Mouse (Mus musculus) liver, embryonic 14.5 days (tissue): ENCODE measurements around the gene a. TPM values are rescaled to one million over a fixed set of nuclear protein-coding genes. Genes with fewer than 3 reads are reported as not detected.

Experiments
- ATAC-seq: fragments of 200-750 bp; cut with Nextera tagmentation; 2 replicates; pipeline ENCODE4 v1.8.0; 2017; ENCODE audit warnings: moderate number of reproducible peaks, mild to moderate bottlenecking, moderate library complexity; ENCODE audit not compliant: insufficient read depth
- DNase-seq, 3 experiments: peaks; one replicate each; pipeline ENCODE4 v3.0.0-alpha.2; 2012 to 2013; ENCODE audit warnings: low read depth in 3 of 3, low spot score in 3 of 3
- H3K27ac ChIP-seq: fragments of 300-500 bp; sonication (generic); 2 replicates; pipeline ENCODE4 v1.5.1; 2014; ENCODE audit warnings: moderate library complexity, mild to moderate bottlenecking, control low read depth, inconsistent platforms
- H3K27me3 ChIP-seq: fragments of 300-500 bp; sonication (generic); 2 replicates; pipeline ENCODE4 v1.6.1; 2014; ENCODE audit warnings: mild to moderate bottlenecking, low read length, moderate library complexity; ENCODE audit not compliant: control insufficient read depth, insufficient read depth
- H3K36me3 ChIP-seq: fragments of 300-500 bp; sonication (generic); replicated peaks from 2 replicates; pipeline ENCODE4 v1.6.1; 2014; ENCODE audit warnings: low read depth; ENCODE audit not compliant: control insufficient read depth, insufficient read depth
- H3K4me1 ChIP-seq, 2 experiments: fragments of 200-500 bp in 1 of 2; fragments of 300-500 bp in 1 of 2; sonication (generic) in 1 of 2; replicated peaks; 2 replicates each; pipeline ENCODE4 v1.6.1; 2012 to 2014; ENCODE audit warnings: antibody characterized with exemption in 1 of 2, inconsistent platforms in 1 of 2, low read length in 1 of 2; ENCODE audit not compliant: control insufficient read depth in 2 of 2, insufficient read depth in 2 of 2
- H3K4me2 ChIP-seq: fragments of 300-500 bp; sonication (generic); 2 replicates; pipeline ENCODE4 v1.6.1; 2014; ENCODE audit warnings: low read depth, mild to moderate bottlenecking, control low read depth, moderate library complexity
- H3K4me3 ChIP-seq, 2 experiments: fragments of 200-500 bp in 1 of 2; fragments of 300-500 bp in 1 of 2; sonication (generic) in 1 of 2; 2 replicates each; pipeline ENCODE4 v1.5.1; 2012 to 2014; ENCODE audit warnings: low read depth in 2 of 2, low read length in 2 of 2, mild to moderate bottlenecking in 2 of 2, control low read depth in 1 of 2, inconsistent platforms in 1 of 2, moderate library complexity in 1 of 2; ENCODE audit not compliant: insufficient read depth in 1 of 2
- H3K9ac ChIP-seq: fragments of 300-500 bp; sonication (generic); replicated peaks from 2 replicates; pipeline ENCODE4 v1.6.1; 2014; ENCODE audit warnings: mild to moderate bottlenecking, control low read depth, moderate library complexity
- H3K9me3 ChIP-seq: fragments of 300-500 bp; sonication (generic); 2 replicates; pipeline ENCODE4 v1.6.1; 2016; ENCODE audit warnings: low read length, mixed read lengths; ENCODE audit not compliant: control insufficient read depth
- CTCF ChIP-seq: IDR thresholded peaks from 2 replicates; pipeline ENCODE4 v1.5.1; 2016; ENCODE audit warnings: antibody characterized with exemption, low read depth, control low read depth
- EP300 ChIP-seq: IDR thresholded peaks from 2 replicates; pipeline ENCODE4 v1.6.1; 2016; ENCODE audit warnings: antibody characterized with exemption, low read depth
- WGBS: fragments of 180-500 bp; shearing (Covaris S2); extraction: QIAGEN DNeasy Blood & Tissue Kit; methylation state at CpG from one replicate; pipeline ENCODE4 v1.1.7; 2014; ENCODE audit not compliant: insufficient replicate concordance; 5-methylcytosine and 5-hydroxymethylcytosine counted together
- polyA plus RNA-seq, 2 experiments: library from polyadenylated mRNA; depleted of rRNA in 1 of 2; stranded (reverse) in 1 of 2; unstranded in 1 of 2; fragments of >200 nt; fragmentation: Nextera tagmentation in 1 of 2; extraction: Ambion mirVana in 1 of 2; gene quantifications; 2 replicates each; pipeline versions ENCODE4 v1.2.1 to v1.2.3; 2012 to 2014

Gene a
- polyA plus RNA-seq, 2 experiments, result 0.25 to 0.36 TPM

DNA sequence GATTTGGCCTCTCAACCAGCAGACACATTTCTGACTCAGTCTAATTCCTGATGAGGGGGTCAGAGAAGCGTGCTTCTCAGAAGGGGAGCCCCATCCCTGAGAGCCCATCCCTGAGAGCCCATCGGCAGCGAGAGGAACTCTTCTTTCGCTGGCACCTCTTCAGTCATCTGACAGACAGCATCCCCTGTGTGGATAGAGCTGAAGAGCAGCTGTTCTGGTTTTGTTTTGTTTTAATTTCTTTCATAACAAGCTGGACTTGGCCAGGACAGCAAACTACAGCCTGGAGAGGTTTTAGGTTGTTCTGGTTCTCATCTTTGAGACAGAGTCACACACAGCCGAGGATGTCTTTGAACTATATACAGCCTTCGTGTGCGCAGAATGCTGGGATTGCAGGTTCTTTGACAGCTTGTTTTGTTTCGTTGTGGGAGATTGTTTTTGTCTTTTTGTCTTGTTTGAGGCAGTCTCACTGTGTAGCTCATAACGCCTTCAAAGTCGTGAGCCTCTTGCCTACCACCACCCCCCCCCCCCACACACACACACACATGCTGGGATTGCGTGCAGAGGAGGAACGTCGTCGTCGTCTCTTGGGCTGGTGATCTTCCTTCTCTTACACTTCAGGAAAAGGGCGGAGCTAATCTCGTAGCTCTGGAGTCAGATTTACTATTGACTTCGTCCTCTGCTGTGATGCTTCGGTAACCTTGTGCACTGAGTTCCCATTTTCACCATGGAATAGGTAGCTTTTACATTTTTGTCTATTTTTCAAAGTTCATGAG lies 241.9 kb downstream of the a start:
- Histone ChIP-seq H3K36me3 (no peaks in the 10 kb centered on the region), H3K27me3 (no peaks in the 10 kb centered on the region; the same call in 1 of the 2 replicates), H3K9ac (no peak overlapping the region), H3K4me2 (no peak overlapping the region), H3K27ac (no peak overlapping the region), H3K4me1 (0 out of 4 replicates have a peak, but pooled peaks cover 0 to 2% of the 10 kb centered on the region in 2 experiments), H3K4me3 (no peak overlapping the region), H3K9me3 (no peaks in the 10 kb centered on the region)
- DNase-seq (no peak), ATAC-seq (no peak)
- no peak for TF ChIP-seq EP300
- TF ChIP-seq CTCF, result no peak
- 29% methylated on average over 19 of the region's 19 CpGs for WGBS

DNA sequence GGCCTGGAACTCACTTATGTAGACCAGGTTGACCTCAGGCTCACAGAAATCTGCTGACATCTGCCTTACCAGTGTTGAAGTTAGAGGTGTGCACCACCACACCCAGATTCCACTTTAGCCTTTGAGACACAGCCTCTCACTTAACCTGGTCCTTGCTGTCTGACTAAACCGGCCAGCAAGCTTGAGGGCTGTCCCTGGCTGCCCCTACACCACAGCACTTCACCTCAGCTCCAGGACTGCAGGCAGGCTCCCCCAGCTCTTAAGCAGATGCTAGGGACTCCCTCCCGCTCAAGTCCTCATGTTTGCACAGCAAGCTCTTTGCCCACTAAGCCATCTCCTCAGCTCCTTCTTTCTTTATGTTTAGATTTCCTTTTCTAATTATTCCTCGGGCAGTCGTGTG lies 248.8 kb downstream of the a start:
- Histone ChIP-seq H3K36me3 (no peaks in the 10 kb centered on the region), H3K9me3 (no peaks in the 10 kb centered on the region), H3K27me3 (no peaks in the 10 kb centered on the region), H3K9ac (no peak overlapping the region), H3K4me2 (no peak overlapping the region), H3K4me3 (no peak overlapping the region), H3K4me1 (no peaks in the 10 kb centered on the region), H3K27ac (no peak overlapping the region)
- ATAC-seq, result no peak
- 64% methylated on average over 4 of the region's 4 CpGs for WGBS
- DNase-seq, result no peak
- no peak for TF ChIP-seq CTCF
- TF ChIP-seq EP300, result no peak

DNA sequence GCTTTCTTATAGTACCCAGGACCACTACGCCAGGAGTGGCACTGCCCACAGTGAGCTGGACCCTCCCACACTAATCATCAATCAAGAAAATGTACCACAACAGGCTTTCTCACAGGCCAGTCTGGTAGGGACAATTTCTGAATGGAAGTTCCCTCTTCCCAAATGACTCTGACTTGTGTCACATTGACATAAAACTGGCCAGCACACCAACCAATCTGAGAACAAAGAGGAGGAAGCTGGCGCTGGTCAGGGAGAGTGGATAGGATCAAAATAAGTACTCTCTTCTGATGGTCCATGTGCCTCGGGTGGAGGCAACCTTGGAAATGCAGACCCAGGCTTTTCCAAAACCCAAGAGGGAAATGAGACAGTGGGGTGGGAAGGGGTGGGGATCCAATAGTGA lies 253.3 kb downstream of the a start:
- ATAC-seq, result no peak
- H3K9me3 ChIP-seq, result no peaks in the 10 kb centered on the region
- 58% methylated on average over 3 of the region's 3 CpGs for WGBS

DNA sequence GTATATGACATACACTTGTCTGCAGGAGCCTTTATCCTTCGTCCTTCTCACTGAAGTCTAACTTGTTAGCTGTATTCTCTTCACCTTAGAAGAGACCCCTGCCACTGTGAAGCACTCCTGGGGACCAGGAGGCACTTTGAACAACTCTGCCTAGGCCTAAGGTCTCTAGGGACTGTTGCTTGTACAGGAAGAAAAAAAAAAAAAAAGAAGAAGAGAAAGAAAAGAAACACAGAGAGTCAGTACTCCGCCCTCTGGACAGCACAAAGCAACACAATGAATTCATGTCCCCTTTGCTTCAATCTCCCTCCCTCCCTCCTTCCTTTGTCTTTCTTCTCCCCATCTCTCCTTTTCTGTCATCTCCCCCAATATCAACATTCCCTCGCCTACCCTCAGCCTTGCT lies 253.9 kb downstream of the a start:
- ATAC-seq, result no peak
- no peak overlapping the region for H3K27ac ChIP-seq

More for the DNA sequence above, 253.3 kb downstream of the a start:
- no peaks in the 10 kb centered on the region for H3K36me3 ChIP-seq
- no peak overlapping the region for H3K4me2 ChIP-seq
- no peak overlapping the region for H3K27ac ChIP-seq
- TF ChIP-seq EP300 (no peak), CTCF (no peak)
- H3K9ac ChIP-seq, result no peak overlapping the region
- DNase-seq, result no peak
- no peaks in the 10 kb centered on the region for H3K4me1 ChIP-seq
- no peaks in the 10 kb centered on the region for H3K27me3 ChIP-seq
- no peak overlapping the region for H3K4me3 ChIP-seq

DNA sequence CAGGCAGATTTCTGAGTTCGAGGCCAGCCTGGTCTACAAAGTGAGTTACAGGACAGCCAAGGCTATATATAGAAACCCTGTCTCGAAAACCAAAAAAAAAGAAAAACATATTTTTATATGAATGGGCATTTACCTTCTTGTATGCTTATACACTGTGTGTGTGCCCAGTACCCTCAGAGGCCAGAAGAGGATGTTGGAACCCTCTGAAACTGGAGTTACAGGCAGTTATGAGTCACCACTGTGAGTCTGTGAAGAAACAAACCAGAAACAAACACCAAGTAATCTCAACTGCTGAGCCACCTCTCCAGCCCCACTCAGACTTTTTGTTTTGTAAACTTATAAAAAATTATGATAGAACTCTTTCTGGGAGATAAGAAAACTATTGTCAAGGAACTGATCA lies 255.6 kb downstream of the a start:
- ATAC-seq (no peak), DNase-seq (no peak)
- Histone ChIP-seq H3K27me3 (no peaks in the 10 kb centered on the region), H3K36me3 (no peaks in the 10 kb centered on the region), H3K4me3 (no peak overlapping the region), H3K4me1 (peaks cover 5 to 13% of the 10 kb centered on the region in 2 experiments), H3K27ac (no peak overlapping the region), H3K9me3 (no peaks in the 10 kb centered on the region), H3K9ac (no peak overlapping the region), H3K4me2 (no peak overlapping the region)
- WGBS, result 61% methylated on average over 2 of the region's 2 CpGs
- no peak for TF ChIP-seq CTCF
- TF ChIP-seq EP300, result no peak

More for the DNA sequence above, 253.9 kb downstream of the a start:
- TF ChIP-seq CTCF (no peak), EP300 (no peak)
- Histone ChIP-seq H3K9me3 (no peaks in the 10 kb centered on the region), H3K4me3 (no peak overlapping the region), H3K9ac (no peak overlapping the region), H3K4me2 (no peak overlapping the region), H3K36me3 (no peaks in the 10 kb centered on the region), H3K27me3 (no peaks in the 10 kb centered on the region), H3K4me1 (peaks cover 0 to 2% of the 10 kb centered on the region in 2 experiments; a peak in 2 of 4 replicates)
- 54% methylated on average over 3 of the region's 3 CpGs for WGBS
- DNase-seq, result no peak
